Mouse (Mus musculus) hindbrain, embryonic 13.5 days (tissue): ENCODE data around the gene Oit1. TPM values are rescaled to one million over a fixed set of nuclear protein-coding genes. Genes with fewer than 3 reads are reported as not detected.

ENCODE experiments used
- ATAC-seq: fragments of 200-750 bp; cut with Nextera tagmentation; 2 replicates; pipeline ENCODE4 v1.8.0; 2017; ENCODE audit warnings: moderate TSS enrichment; ENCODE audit not compliant: low FRiP score
- H3K27ac ChIP-seq: fragments of 300-500 bp; sonication (generic); 2 replicates; pipeline ENCODE4 v1.5.1; 2015; ENCODE audit warnings: inconsistent platforms, mild to moderate bottlenecking, moderate library complexity
- H3K27me3 ChIP-seq: fragments of 300-500 bp; sonication (generic); 2 replicates; pipeline ENCODE4 v1.6.1; 2015; ENCODE audit warnings: mild to moderate bottlenecking, inconsistent platforms
- H3K36me3 ChIP-seq: fragments of 300-500 bp; sonication (generic); 2 replicates; pipeline ENCODE4 v1.6.1; 2015; ENCODE audit warnings: mild to moderate bottlenecking, inconsistent platforms
- H3K4me1 ChIP-seq: fragments of 300-500 bp; sonication (generic); replicated peaks from 2 replicates; pipeline ENCODE4 v1.6.1; 2015; ENCODE audit warnings: inconsistent platforms
- H3K4me2 ChIP-seq: fragments of 300-500 bp; sonication (generic); 2 replicates; pipeline ENCODE4 v1.6.1; 2015; ENCODE audit warnings: inconsistent platforms, mild to moderate bottlenecking, moderate library complexity
- H3K4me3 ChIP-seq: fragments of 300-500 bp; sonication (generic); 2 replicates; pipeline ENCODE4 v1.5.1; 2015; ENCODE audit warnings: mild to moderate bottlenecking, inconsistent platforms
- H3K9ac ChIP-seq: fragments of 300-500 bp; sonication (generic); 2 replicates; pipeline ENCODE4 v1.6.1; 2015; ENCODE audit warnings: mild to moderate bottlenecking, inconsistent platforms
- H3K9me3 ChIP-seq: fragments of 300-500 bp; sonication (generic); 2 replicates; pipeline ENCODE4 v1.6.1; 2016; ENCODE audit warnings: inconsistent platforms
- WGBS: fragments of 180-500 bp; shearing (Covaris S2); methylation state at CpG from one replicate; pipeline ENCODE4 v1.1.7; 2015; 5-methylcytosine and 5-hydroxymethylcytosine counted together
- polyA plus RNA-seq: library from polyadenylated mRNA; unstranded; fragments of >200 nt; fragmentation: Nextera tagmentation; extraction: Ambion mirVana; gene quantifications from 2 replicates; pipeline ENCODE4 v1.2.1, GENCODE M21; 2015

Gene Oit1
- polyA plus RNA-seq, 1 experiment from 2014 or later = 0.13 TPM

GRCm38 (mm10) chr14:8331307-8331905 is 47.1 kb downstream of the Oit1 start:
- no peak overlapping the region for H3K4me2 ChIP-seq
- H3K27me3 ChIP-seq = 0 out of 2 replicates have a peak, but pooled peaks cover 8% of the 10 kb centered on the region
- peaks cover 10% of the 10 kb centered on the region for H3K4me1 ChIP-seq
- no peaks in the 10 kb centered on the region for H3K36me3 ChIP-seq
- no peak for ATAC-seq
- H3K27ac ChIP-seq = no peak overlapping the region
- H3K4me3 ChIP-seq = no peak overlapping the region
- no peaks in the 10 kb centered on the region for H3K9me3 ChIP-seq
- WGBS = 83% methylated on average over 14 of the region's 14 CpGs
- no peak overlapping the region for H3K9ac ChIP-seq

DNA sequence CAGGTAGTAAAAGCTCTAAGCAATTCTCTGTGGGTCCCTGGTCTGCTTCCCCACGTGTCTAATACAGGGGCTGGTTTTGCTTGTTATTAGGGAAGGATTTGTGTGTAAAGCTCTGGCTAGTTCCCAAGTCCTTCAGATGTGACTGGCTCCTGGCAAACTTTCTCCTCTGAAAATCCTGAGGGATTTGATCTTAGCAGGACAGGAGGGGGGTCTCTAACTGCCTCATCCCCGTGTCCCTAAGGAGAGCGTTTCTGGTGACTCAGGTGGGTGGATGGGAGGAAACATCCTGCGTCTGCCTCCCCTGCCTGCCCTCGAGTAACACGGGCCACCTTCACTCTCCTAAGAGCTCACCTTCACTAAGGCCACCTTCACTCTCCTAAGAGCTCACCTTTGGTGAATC is 48.2 kb downstream of the Oit1 start:
- H3K36me3 ChIP-seq = no peaks in the 10 kb centered on the region
- ATAC-seq = no peak
- H3K4me2 ChIP-seq = no peak overlapping the region
- no peak overlapping the region for H3K27ac ChIP-seq
- 0 out of 2 replicates have a peak, but pooled peaks cover 8% of the 10 kb centered on the region for H3K27me3 ChIP-seq
- 74% methylated on average over 6 of the region's 6 CpGs for WGBS
- H3K9me3 ChIP-seq = no peaks in the 10 kb centered on the region
- peaks cover 10% of the 10 kb centered on the region for H3K4me1 ChIP-seq
- no peak overlapping the region for H3K4me3 ChIP-seq
- no peak overlapping the region for H3K9ac ChIP-seq

DNA sequence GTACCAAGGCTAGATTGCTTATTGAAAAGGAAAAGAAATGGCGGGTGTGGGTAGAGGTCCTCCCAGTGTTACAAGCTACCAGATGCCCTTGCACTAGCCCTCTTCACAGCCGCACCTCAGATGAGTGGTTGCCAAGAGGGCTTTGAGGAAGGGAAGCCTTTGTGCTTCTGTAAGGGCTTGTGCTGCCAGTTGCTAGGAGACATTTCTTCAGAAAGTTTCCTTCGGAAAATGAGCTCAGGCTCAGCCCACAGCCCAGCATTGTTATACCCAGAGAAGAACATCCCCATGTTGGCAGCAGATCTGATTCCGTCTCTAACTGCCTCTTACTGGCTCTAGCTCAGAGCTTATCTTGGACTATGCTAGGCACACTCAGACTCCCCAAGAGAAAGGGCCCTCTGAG is 49.0 kb downstream of the Oit1 start:
- Histone ChIP-seq H3K27me3 (0 out of 2 replicates have a peak, but pooled peaks cover 8% of the 10 kb centered on the region), H3K27ac (peak overlapping the region; percentile 72; the same call in 1 of the 2 replicates), H3K4me1 (peaks cover 10% of the 10 kb centered on the region), H3K9me3 (no peaks in the 10 kb centered on the region), H3K4me2 (no peak overlapping the region), H3K9ac (no peak overlapping the region), H3K4me3 (no peak overlapping the region), H3K36me3 (no peaks in the 10 kb centered on the region)
- ATAC-seq = peak; percentile 67
- 26% methylated on average over 4 of the region's 4 CpGs for WGBS

DNA sequence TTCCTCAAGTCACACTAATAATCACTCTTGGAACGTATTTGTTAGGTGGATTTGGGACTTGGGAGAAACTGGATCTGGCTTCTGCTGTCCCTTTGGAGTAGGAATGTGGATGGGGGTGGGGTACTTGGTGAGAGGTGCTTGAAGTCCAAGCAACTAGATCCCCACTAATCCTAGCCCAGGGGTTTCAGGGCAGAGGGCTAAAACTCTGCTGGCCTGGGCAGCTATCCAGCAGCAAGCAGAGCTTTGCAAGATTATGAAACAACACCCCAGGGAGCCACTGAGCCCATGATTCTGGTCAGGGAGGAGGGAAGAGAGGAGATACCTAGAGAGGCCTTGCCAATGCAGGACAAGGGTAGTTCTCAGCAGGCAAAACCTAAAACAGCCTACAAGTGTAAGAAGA is 51.2 kb downstream of the Oit1 start:
- H3K4me1 ChIP-seq = peaks cover 10% of the 10 kb centered on the region
- H3K4me3 ChIP-seq = no peak overlapping the region
- H3K27me3 ChIP-seq = peaks cover 10% of the 10 kb centered on the region; the same call in 1 of the 2 replicates
- H3K9me3 ChIP-seq = no peaks in the 10 kb centered on the region
- no peak for ATAC-seq
- no peak overlapping the region for H3K4me2 ChIP-seq
- H3K36me3 ChIP-seq = no peaks in the 10 kb centered on the region
- no peak overlapping the region for H3K27ac ChIP-seq
- WGBS = 58% methylated on average over 1 of the region's 1 CpGs
- no peak overlapping the region for H3K9ac ChIP-seq

DNA sequence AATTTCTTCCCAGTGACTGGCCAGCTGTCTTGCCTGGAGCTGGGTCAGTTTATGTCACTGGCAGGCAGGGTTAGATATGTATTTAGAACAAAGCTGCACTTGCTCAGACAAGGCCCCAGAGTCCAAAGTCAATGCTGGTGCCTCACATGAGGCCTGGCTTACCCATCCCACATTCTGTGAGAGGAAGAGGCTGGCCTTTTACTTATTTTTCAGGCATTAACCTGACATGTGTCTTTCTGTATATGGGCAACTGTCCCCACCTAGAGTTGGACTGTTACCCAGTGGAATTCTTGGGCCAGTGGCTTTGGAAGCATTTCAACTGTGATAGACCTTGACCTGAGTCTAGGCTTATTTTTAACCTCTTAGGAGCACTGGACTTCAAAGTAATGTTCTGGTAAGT is 51.6 kb downstream of the Oit1 start:
- no peak overlapping the region for H3K9ac ChIP-seq
- no peak overlapping the region for H3K27ac ChIP-seq
- H3K36me3 ChIP-seq = no peaks in the 10 kb centered on the region
- no peak overlapping the region for H3K4me2 ChIP-seq
- H3K9me3 ChIP-seq = no peaks in the 10 kb centered on the region
- H3K27me3 ChIP-seq = peaks cover 6% of the 10 kb centered on the region; the same call in 1 of the 2 replicates
- ATAC-seq = no peak
- H3K4me1 ChIP-seq = peaks cover 10% of the 10 kb centered on the region
- no peak overlapping the region for H3K4me3 ChIP-seq

GRCm38 (mm10) chr14:8325746-8326145 is 52.8 kb downstream of the Oit1 start:
- no peak overlapping the region for H3K4me3 ChIP-seq
- H3K27me3 ChIP-seq = peaks cover 5% of the 10 kb centered on the region; the same call in 1 of the 2 replicates
- H3K4me2 ChIP-seq = no peak overlapping the region
- WGBS = 59% methylated on average over 4 of the region's 4 CpGs
- H3K36me3 ChIP-seq = no peaks in the 10 kb centered on the region
- peaks cover 10% of the 10 kb centered on the region for H3K4me1 ChIP-seq
- H3K9ac ChIP-seq = no peak overlapping the region
- no peaks in the 10 kb centered on the region for H3K9me3 ChIP-seq
- ATAC-seq = no peak
- no peak overlapping the region for H3K27ac ChIP-seq

- ATAC-seq = no peak
- Histone ChIP-seq H3K4me3 (no peak overlapping the region), H3K4me1 (peaks cover 19% of the 10 kb centered on the region), H3K9ac (no peak overlapping the region), H3K9me3 (no peaks in the 10 kb centered on the region), H3K27me3 (peaks cover 46% of the 10 kb centered on the region), H3K27ac (no peak overlapping the region), H3K36me3 (no peaks in the 10 kb centered on the region), H3K4me2 (no peak overlapping the region)
- 77% methylated on average over 3 of the region's 3 CpGs for WGBS
Observed at GRCm38 (mm10) chr14:8320528-8320927, 58.0 kb downstream of the Oit1 start.

DNA sequence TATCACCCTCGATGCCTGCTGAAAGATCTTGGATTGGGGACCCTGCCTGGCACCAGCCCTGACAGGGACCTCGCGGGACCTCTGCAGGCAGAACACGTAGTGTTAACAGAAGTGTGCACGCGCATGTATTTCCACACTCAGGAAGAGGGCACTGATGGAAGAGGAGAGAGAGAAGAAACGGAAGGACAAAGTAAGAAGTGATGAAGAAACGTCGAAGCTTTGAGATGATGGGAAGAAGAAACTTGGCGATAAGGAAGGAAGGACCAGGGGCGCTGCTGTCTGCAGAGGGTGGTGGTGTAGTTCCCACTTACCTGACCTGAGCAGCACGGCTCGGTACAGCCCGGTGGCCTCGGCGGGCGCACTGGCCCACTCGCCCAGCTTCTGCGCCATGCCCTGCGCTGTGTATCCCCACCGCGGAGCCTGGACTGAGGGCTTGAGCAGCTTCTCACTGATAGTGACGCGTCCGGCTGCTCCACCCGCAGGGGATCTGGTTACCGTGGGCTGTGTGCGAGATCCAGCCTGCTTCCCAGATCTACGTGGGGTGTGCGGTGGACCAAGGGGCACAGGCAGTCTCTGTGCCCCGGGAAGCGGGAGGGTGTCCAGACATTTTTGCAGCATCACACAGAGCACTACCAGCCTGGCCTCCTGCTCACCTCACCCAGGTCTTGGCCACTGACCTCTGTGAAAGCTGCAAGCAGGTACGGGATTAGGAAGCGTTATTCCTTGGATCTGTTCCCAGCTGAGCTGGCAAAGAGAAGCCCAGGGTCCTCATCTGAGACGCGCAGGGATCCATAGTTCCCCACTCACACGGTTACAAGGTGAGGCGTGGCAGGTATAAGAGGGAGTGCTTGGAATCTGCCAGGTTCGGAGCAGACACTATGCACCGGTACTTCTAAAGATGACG is 61.1 kb downstream of the Oit1 start, which contains the start of gene Fam107a:
Gene Fam107a, minus strand, starts transcription at position 830 of the 904 bp plus-strand sequence.
- Histone ChIP-seq H3K4me3 (peak within 1 kb of the TSS; percentile 35), H3K4me2 (peak within 1 kb of the TSS; percentile 58), H3K4me1 (peaks cover 19% of the 10 kb centered on the region), H3K27me3 (peaks cover 62% of the 10 kb centered on the region), H3K9me3 (no peaks in the 10 kb centered on the region), H3K27ac (no peak within 1 kb of the TSS), H3K9ac (peak within 1 kb of the TSS; percentile 43), H3K36me3 (no peaks in the 10 kb centered on the region)
- 11% methylated on average over 41 of the region's 41 CpGs for WGBS
- peak; percentile 72 for ATAC-seq

- peak overlapping the region; percentile 35 for H3K4me3 ChIP-seq
- peak overlapping the region; percentile 39; the same call in 1 of the 2 replicates for H3K9ac ChIP-seq
- H3K36me3 ChIP-seq = no peaks in the 10 kb centered on the region
- no peak; the same call in 1 of the 2 replicates for ATAC-seq
- 3% methylated on average over 23 of the region's 23 CpGs for WGBS
- no peak overlapping the region for H3K27ac ChIP-seq
- no peaks in the 10 kb centered on the region for H3K9me3 ChIP-seq
- H3K4me2 ChIP-seq = peak overlapping the region; percentile 58
- peaks cover 65% of the 10 kb centered on the region for H3K27me3 ChIP-seq
- H3K4me1 ChIP-seq = peaks cover 19% of the 10 kb centered on the region
Observed at GRCm38 (mm10) chr14:8316366-8317193, 62.0 kb downstream of the Oit1 start.

GRCm38 (mm10) chr14:8315169-8315568 is 63.4 kb downstream of the Oit1 start:
- H3K9ac ChIP-seq = no peak overlapping the region
- H3K4me1 ChIP-seq = peaks cover 20% of the 10 kb centered on the region
- H3K9me3 ChIP-seq = no peaks in the 10 kb centered on the region
- H3K36me3 ChIP-seq = no peaks in the 10 kb centered on the region
- H3K4me3 ChIP-seq = no peak overlapping the region
- peaks cover 69% of the 10 kb centered on the region for H3K27me3 ChIP-seq
- ATAC-seq = no peak
- 81% methylated on average over 6 of the region's 6 CpGs for WGBS
- no peak overlapping the region for H3K4me2 ChIP-seq
- no peak overlapping the region for H3K27ac ChIP-seq

- Histone ChIP-seq H3K4me3 (no peak overlapping the region), H3K36me3 (no peaks in the 10 kb centered on the region), H3K27me3 (peaks cover 67% of the 10 kb centered on the region), H3K27ac (no peak overlapping the region), H3K9me3 (no peaks in the 10 kb centered on the region), H3K4me1 (peaks cover 26% of the 10 kb centered on the region), H3K4me2 (no peak overlapping the region), H3K9ac (no peak overlapping the region)
- WGBS = 15% methylated on average over 3 of the region's 3 CpGs
- ATAC-seq = no peak
Observed at GRCm38 (mm10) chr14:8314536-8314935, 64.0 kb downstream of the Oit1 start.

GRCm38 (mm10) chr14:8313877-8314276 is 64.7 kb downstream of the Oit1 start:
- ATAC-seq = no peak
- 33% methylated on average over 7 of the region's 7 CpGs for WGBS
- Histone ChIP-seq H3K4me3 (no peak overlapping the region), H3K9ac (no peak overlapping the region), H3K4me1 (peaks cover 30% of the 10 kb centered on the region), H3K4me2 (no peak overlapping the region), H3K36me3 (no peaks in the 10 kb centered on the region), H3K27ac (no peak overlapping the region), H3K27me3 (peaks cover 67% of the 10 kb centered on the region), H3K9me3 (no peaks in the 10 kb centered on the region)
